ENCODE assay signal across 21 mouse cellular contexts in genomic region chr6:40019396-40019795, GRCm38 (mm10).
DNase-seq lines count a peak whose midpoint lies in the region; ATAC-seq lines count a peak whose summit lies in the region.
"Had no signal": no experiment of that assay in that cellular context is flagged by ENCODE, and none has a peak within 500 bp of the region (broad histone marks: within the 10 kb centered on the region; RNA-seq: fewer than 3 reads in every experiment).

No protein-coding gene starts in this region.

- no peaks in the 10 kb centered on the region for H3K9me3 ChIP-seq in hindbrain, embryonic 10.5 days
- no peaks in the 10 kb centered on the region for H3K9me3 ChIP-seq in hindbrain, embryonic 16.5 days (ENCODE audit: control insufficient read depth, low read length)
- H3K9me3 ChIP-seq in midbrain, embryonic 10.5 days (replicated peaks): no peaks in the 10 kb centered on the region
- H3K9me3 ChIP-seq in neural tube, embryonic 13.5 days: no peaks in the 10 kb centered on the region
- H3K9me3 ChIP-seq: kidney, embryonic 15.5 days; limb, embryonic 15.5 days; stomach, embryonic 15.5 days had no signal

- no peak overlapping the region for H3K4me2 ChIP-seq in hindbrain, embryonic 16.5 days (ENCODE audit: low read length)
- H3K4me2 ChIP-seq in neural tube, embryonic 13.5 days: no peak overlapping the region
- H3K4me2 ChIP-seq: kidney, embryonic 15.5 days; limb, embryonic 15.5 days; stomach, embryonic 15.5 days had no signal

- H3K4me1 ChIP-seq in hindbrain, embryonic 10.5 days (replicated peaks): peaks cover 56% of the 10 kb centered on the region
- peaks cover 19% of the 10 kb centered on the region for H3K4me1 ChIP-seq in hindbrain, embryonic 16.5 days (ENCODE audit: control insufficient read depth, insufficient read depth, low read depth, low read length)
- peaks cover 32% of the 10 kb centered on the region for H3K4me1 ChIP-seq in midbrain, embryonic 10.5 days
- peaks cover 48% of the 10 kb centered on the region for H3K4me1 ChIP-seq in neural tube, embryonic 13.5 days (replicated peaks)
- H3K4me1 ChIP-seq: kidney, embryonic 15.5 days; limb, embryonic 15.5 days; stomach, embryonic 15.5 days had no signal

- peak; percentile 68 for DNase-seq in hindbrain, embryonic 10.5 days (ENCODE audit: low spot score)
- DNase-seq in embryo, embryonic 11.5 days (ENCODE audit: low read depth, low spot score): peak; percentile 14
- no peak for DNase-seq in midbrain, embryonic 10.5 days (ENCODE audit: low spot score)
- DNase-seq in ovary, postnatal 14 days (ENCODE audit: low spot score): no peak
- DNase-seq in adrenal gland, adult 2 months: no peak
- DNase-seq: adrenal gland, postnatal 25 days; cerebellum, adult 8-10 months; gastrocnemius, postnatal 14 days; heart, postnatal 10 days; layer of hippocampus, postnatal 36 days; liver, postnatal 0 days; spleen, adult 18-20 months; thymus, adult 2 months had no signal

- H3K4me3 ChIP-seq in hindbrain, embryonic 10.5 days: no peak overlapping the region; the same call in 1 of the 2 replicates
- no peak overlapping the region for H3K4me3 ChIP-seq in hindbrain, embryonic 16.5 days (ENCODE audit: low read length)
- no peak overlapping the region; the same call in 1 of the 2 replicates for H3K4me3 ChIP-seq in midbrain, embryonic 10.5 days
- H3K4me3 ChIP-seq in neural tube, embryonic 13.5 days: no peak overlapping the region
- H3K4me3 ChIP-seq: kidney, embryonic 15.5 days; limb, embryonic 15.5 days; stomach, embryonic 15.5 days had no signal

- peak overlapping the region; percentile 82 for H3K27ac ChIP-seq in hindbrain, embryonic 10.5 days
- no peak overlapping the region for H3K27ac ChIP-seq in hindbrain, embryonic 16.5 days (ENCODE audit: low read depth, low read length)
- H3K27ac ChIP-seq in midbrain, embryonic 10.5 days (replicated peaks): peak overlapping the region; percentile 63
- H3K27ac ChIP-seq in neural tube, embryonic 13.5 days (replicated peaks): 0 out of 2 replicates have a peak overlapping the region, but pooled peaks have one; percentile 23
- H3K27ac ChIP-seq: kidney, embryonic 15.5 days; limb, embryonic 15.5 days; stomach, embryonic 15.5 days had no signal

- H3K9ac ChIP-seq in hindbrain, embryonic 16.5 days (ENCODE audit: low read depth, low read length): no peak overlapping the region
- H3K9ac ChIP-seq in neural tube, embryonic 13.5 days: no peak overlapping the region
- H3K9ac ChIP-seq: kidney, embryonic 15.5 days; limb, embryonic 15.5 days; liver, postnatal 0 days; stomach, embryonic 15.5 days had no signal

- no peak for ATAC-seq in hindbrain, embryonic 16.5 days
- peak; percentile 68; the same call in 1 of the 2 replicates for ATAC-seq in neural tube, embryonic 13.5 days (ENCODE audit: low read depth)
- ATAC-seq: activated CD4-positive, CD25-positive, alpha-beta regulatory T cell, adult 4 months; inflammation-experienced regulatory T-cells, adult 6 months; liver, postnatal 0 days; Patski had no signal

- no peaks in the 10 kb centered on the region for H3K27me3 ChIP-seq in hindbrain, embryonic 10.5 days (ENCODE audit: insufficient read depth, poor library complexity, severe bottlenecking)
- H3K27me3 ChIP-seq in hindbrain, embryonic 16.5 days (replicated peaks; ENCODE audit: control insufficient read depth, insufficient read depth, low read length): no peaks in the 10 kb centered on the region
- H3K27me3 ChIP-seq in midbrain, embryonic 10.5 days (ENCODE audit: low read depth, poor library complexity, severe bottlenecking): no peaks in the 10 kb centered on the region
- H3K27me3 ChIP-seq in neural tube, embryonic 13.5 days: no peaks in the 10 kb centered on the region
- H3K27me3 ChIP-seq: kidney, embryonic 15.5 days; limb, embryonic 15.5 days; Patski; stomach, embryonic 15.5 days had no signal

- WGBS in hindbrain, embryonic 10.5 days: 29% methylated on average over 4 of the region's 4 CpGs
- WGBS in hindbrain, embryonic 16.5 days: 16% methylated on average over 4 of the region's 4 CpGs
- 44% methylated on average over 4 of the region's 4 CpGs for WGBS in midbrain, embryonic 10.5 days
- WGBS in neural tube, embryonic 13.5 days: 24% methylated on average over 4 of the region's 4 CpGs

- H3K36me3 ChIP-seq in hindbrain, embryonic 10.5 days: no peaks in the 10 kb centered on the region
- H3K36me3 ChIP-seq in hindbrain, embryonic 16.5 days (ENCODE audit: control insufficient read depth, insufficient read depth, low read length): no peaks in the 10 kb centered on the region
- no peaks in the 10 kb centered on the region for H3K36me3 ChIP-seq in midbrain, embryonic 10.5 days
- H3K36me3 ChIP-seq in neural tube, embryonic 13.5 days: no peaks in the 10 kb centered on the region
- H3K36me3 ChIP-seq: kidney, embryonic 15.5 days; limb, embryonic 15.5 days; stomach, embryonic 15.5 days had no signal

Comparison
In these comparisons a context has a peak if more than half of its experiments do, and no peak if none do; other contexts are left out.
1. DNase-seq: peak in hindbrain, embryonic 10.5 days (single experiment) and embryo, embryonic 11.5 days (single experiment); none in midbrain, embryonic 10.5 days (single experiment), ovary, postnatal 14 days (single experiment) and adrenal gland, adult 2 months (single experiment).